Mouse (Mus musculus) limb, embryonic 12.5 days (tissue): ENCODE results near the gene Rreb1. TPM values are rescaled to one million over a fixed set of nuclear protein-coding genes. Genes with fewer than 3 reads are reported as not detected.

ENCODE experiments used
- ATAC-seq: fragments of 200-750 bp; cut with Nextera tagmentation; 2 replicates; pipeline ENCODE4 v1.8.0; 2017; ENCODE audit warnings: low read depth, moderate TSS enrichment; ENCODE audit not compliant: insufficient number of reproducible peaks, insufficient read depth, low FRiP score, low TSS enrichment
- H3K27ac ChIP-seq: fragments of 300-500 bp; sonication (generic); 2 replicates; pipeline ENCODE4 v1.5.1; 2016; ENCODE audit warnings: mild to moderate bottlenecking, moderate library complexity
- H3K27me3 ChIP-seq: fragments of 300-500 bp; sonication (generic); 2 replicates; pipeline ENCODE4 v1.6.1; 2016; ENCODE audit warnings: mild to moderate bottlenecking, moderate library complexity
- H3K36me3 ChIP-seq: fragments of 300-500 bp; sonication (generic); 2 replicates; pipeline ENCODE4 v1.6.1; 2016; ENCODE audit warnings: mild to moderate bottlenecking, moderate library complexity
- H3K4me1 ChIP-seq: fragments of 300-500 bp; sonication (generic); replicated peaks from 2 replicates; pipeline ENCODE4 v1.6.1; 2016
- H3K4me2 ChIP-seq: fragments of 300-500 bp; sonication (generic); 2 replicates; pipeline ENCODE4 v1.6.1; 2016; ENCODE audit warnings: mild to moderate bottlenecking, moderate library complexity
- H3K4me3 ChIP-seq: fragments of 300-500 bp; sonication (generic); replicated peaks from 2 replicates; pipeline ENCODE4 v1.5.1; 2016; ENCODE audit warnings: mild to moderate bottlenecking
- H3K9ac ChIP-seq: fragments of 300-500 bp; sonication (generic); replicated peaks from 2 replicates; pipeline ENCODE4 v1.6.1; 2016; ENCODE audit warnings: mild to moderate bottlenecking, moderate library complexity
- H3K9me3 ChIP-seq: fragments of 300-500 bp; sonication (generic); 2 replicates; pipeline ENCODE4 v1.6.1; 2016; ENCODE audit warnings: mild to moderate bottlenecking, moderate library complexity
- WGBS: fragments of 180-500 bp; shearing (Covaris S2); methylation state at CpG from one replicate; pipeline ENCODE4 v1.1.7; 2016; 5-methylcytosine and 5-hydroxymethylcytosine counted together
- polyA plus RNA-seq: library from polyadenylated mRNA; unstranded; fragments of >200 nt; fragmentation: Nextera tagmentation; extraction: Ambion mirVana; gene quantifications from 2 replicates; pipeline ENCODE4 v1.2.1, GENCODE M21; 2016

The Rreb1 gene
- polyA plus RNA-seq, 1 experiment from 2014 or later: 7.7 TPM

GRCm38 (mm10) chr13:37959239-37959907, 181.2 kb downstream of the Rreb1 start:
- H3K4me3 ChIP-seq: no peak overlapping the region
- H3K27me3 ChIP-seq: no peaks in the 10 kb centered on the region
- no peak for ATAC-seq
- no peak overlapping the region for H3K9ac ChIP-seq
- peaks cover 6% of the 10 kb centered on the region; the same call in 1 of the 2 replicates for H3K9me3 ChIP-seq
- peaks cover 8% of the 10 kb centered on the region for H3K4me1 ChIP-seq
- WGBS: 80% methylated on average over 15 of the region's 15 CpGs
- H3K36me3 ChIP-seq: no peaks in the 10 kb centered on the region
- no peak overlapping the region for H3K4me2 ChIP-seq
- no peak overlapping the region for H3K27ac ChIP-seq

DNA sequence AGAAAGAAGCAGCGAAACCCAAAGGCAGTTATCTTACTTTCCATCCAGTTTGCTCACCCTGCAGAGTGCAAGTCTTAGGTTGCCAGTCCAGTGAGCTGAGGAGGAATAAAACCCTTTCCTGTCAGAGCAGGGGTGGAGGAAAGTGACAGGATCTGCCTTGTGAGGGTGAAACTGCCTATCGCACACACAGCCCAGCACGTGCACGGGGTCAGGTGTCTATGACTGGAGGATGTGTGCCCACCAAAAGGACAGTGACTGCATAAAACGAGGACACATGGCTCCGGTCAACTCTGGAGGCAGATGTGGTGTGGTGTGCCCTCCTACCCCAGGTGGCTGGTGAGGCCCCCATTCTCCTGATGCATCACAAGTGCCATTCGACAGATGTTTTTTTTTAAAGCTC, 181.7 kb downstream of the Rreb1 start:
- ATAC-seq: no peak
- Histone ChIP-seq H3K27ac (no peak overlapping the region), H3K4me1 (peaks cover 12% of the 10 kb centered on the region), H3K36me3 (no peaks in the 10 kb centered on the region), H3K9ac (no peak overlapping the region), H3K9me3 (peaks cover 6% of the 10 kb centered on the region; the same call in 1 of the 2 replicates), H3K4me3 (no peak overlapping the region), H3K27me3 (0 out of 2 replicates have a peak, but pooled peaks cover 4% of the 10 kb centered on the region), H3K4me2 (no peak overlapping the region)
- 83% methylated on average over 7 of the region's 7 CpGs for WGBS

- H3K9ac ChIP-seq: no peak overlapping the region
- peaks cover 28% of the 10 kb centered on the region for H3K4me1 ChIP-seq
- H3K9me3 ChIP-seq: peaks cover 6% of the 10 kb centered on the region; the same call in 1 of the 2 replicates
- 76% methylated on average over 9 of the region's 9 CpGs for WGBS
- no peak for ATAC-seq
- H3K4me3 ChIP-seq: no peak overlapping the region
- no peaks in the 10 kb centered on the region for H3K36me3 ChIP-seq
- H3K4me2 ChIP-seq: no peak overlapping the region
- H3K27me3 ChIP-seq: 0 out of 2 replicates have a peak, but pooled peaks cover 7% of the 10 kb centered on the region
- H3K27ac ChIP-seq: no peak overlapping the region
These were observed 184.3 kb downstream of the Rreb1 start for GRCm38 (mm10) chr13:37962541-37962940.

DNA sequence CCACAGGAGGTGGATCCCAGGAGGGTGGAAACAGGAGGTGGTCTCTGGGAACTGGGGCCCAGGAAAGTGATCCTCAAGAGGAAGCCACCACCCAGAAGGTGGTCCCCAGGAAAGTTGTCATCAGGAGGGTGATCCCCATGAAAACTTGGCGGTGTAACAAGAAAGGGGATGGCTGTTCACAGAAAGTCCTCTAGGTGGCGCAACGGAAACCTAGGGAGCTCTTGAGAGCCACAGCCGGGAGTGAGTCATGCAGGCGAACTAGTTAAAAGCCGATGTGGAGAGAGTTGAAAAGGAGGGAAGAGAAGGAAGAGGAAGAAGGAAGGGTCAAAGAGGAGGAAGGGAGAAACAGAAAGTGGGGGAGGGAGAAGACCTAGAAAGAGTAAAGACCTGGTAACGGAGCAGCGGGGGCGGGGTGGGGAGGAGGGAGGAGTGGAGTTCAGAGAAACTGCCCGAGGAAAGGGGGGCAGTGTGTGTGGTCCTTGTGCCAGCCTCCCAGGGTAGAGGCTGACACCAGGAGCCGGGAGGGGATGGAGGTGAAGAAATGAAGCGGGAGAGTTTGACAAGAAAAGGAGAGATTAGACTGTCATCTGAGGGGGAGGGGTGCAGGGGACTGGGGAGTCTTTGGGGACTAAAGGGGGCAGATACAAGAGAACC, 185.3 kb downstream of the Rreb1 start:
- H3K36me3 ChIP-seq: no peaks in the 10 kb centered on the region
- H3K9me3 ChIP-seq: peaks cover 6% of the 10 kb centered on the region; the same call in 1 of the 2 replicates
- peaks cover 29% of the 10 kb centered on the region for H3K4me1 ChIP-seq
- no peak overlapping the region for H3K27ac ChIP-seq
- H3K27me3 ChIP-seq: 0 out of 2 replicates have a peak, but pooled peaks cover 7% of the 10 kb centered on the region
- ATAC-seq: no peak
- whole genome bisulfite sequencing: 1% methylated on average over 12 of the region's 12 CpGs
- H3K9ac ChIP-seq: peak overlapping the region; percentile 60
- peak overlapping the region; percentile 63 for H3K4me2 ChIP-seq
- H3K4me3 ChIP-seq: peak overlapping the region; percentile 41

DNA sequence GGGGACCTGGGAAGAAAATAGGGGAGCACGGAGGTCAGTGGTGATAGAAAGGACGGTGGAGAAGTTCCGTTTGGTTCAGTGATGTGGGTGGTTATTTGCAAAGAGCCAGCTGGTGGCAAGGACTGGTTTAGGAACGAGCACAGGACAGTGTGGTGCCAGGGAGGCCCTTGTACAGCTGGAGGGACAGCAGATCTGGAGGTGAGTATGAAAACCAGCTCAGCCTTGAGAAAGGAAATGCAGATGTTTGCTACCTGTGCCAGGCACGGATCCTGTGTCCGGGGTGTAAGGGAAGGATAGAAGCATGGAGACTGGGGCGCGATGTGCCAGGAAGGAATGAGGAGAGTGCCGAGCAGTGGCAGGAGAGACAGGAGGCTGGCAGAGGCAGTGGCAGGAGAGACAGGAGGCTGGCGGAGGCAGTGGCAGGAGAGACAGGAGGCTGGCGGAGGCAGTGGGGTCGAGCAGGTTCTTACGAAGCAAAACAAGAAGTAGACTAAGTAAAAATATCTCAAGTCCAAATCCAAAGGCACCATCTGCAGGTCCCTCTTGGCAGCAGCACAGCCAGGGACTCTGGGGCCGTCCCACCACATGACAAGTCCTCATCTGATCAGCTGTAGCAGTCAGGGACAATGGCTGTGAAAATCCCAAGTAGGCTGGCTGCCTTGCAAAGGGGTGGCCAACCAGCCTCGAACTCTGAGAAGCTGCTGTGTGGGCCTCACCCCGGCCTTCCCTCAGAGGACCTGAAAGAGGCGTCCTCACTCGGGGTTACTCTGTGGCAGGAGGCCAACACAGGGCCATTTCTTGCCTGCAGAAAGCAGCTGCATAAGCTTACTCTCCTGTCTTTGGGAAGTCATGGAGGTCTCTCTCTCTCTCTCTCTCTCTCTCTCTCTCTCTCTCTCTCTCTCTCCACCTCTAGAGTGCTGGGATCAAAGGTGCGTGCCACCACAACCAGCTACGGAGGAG, 186.2 kb downstream of the Rreb1 start:
- Histone ChIP-seq H3K27me3 (0 out of 2 replicates have a peak, but pooled peaks cover 7% of the 10 kb centered on the region), H3K27ac (no peak overlapping the region), H3K4me3 (peak overlapping the region; percentile 41), H3K4me2 (peak overlapping the region; percentile 63), H3K9ac (no peak overlapping the region), H3K4me1 (peaks cover 29% of the 10 kb centered on the region), H3K9me3 (no peaks in the 10 kb centered on the region), H3K36me3 (no peaks in the 10 kb centered on the region)
- WGBS: 49% methylated on average over 20 of the region's 20 CpGs
- ATAC-seq: no peak

GRCm38 (mm10) chr13:37965126-37965914, 187.1 kb downstream of the Rreb1 start:
- no peak for ATAC-seq
- Histone ChIP-seq H3K36me3 (no peaks in the 10 kb centered on the region), H3K4me2 (no peak overlapping the region), H3K4me1 (peaks cover 29% of the 10 kb centered on the region), H3K27ac (no peak overlapping the region), H3K9me3 (no peaks in the 10 kb centered on the region), H3K4me3 (no peak overlapping the region), H3K9ac (no peak overlapping the region), H3K27me3 (0 out of 2 replicates have a peak, but pooled peaks cover 7% of the 10 kb centered on the region)
- WGBS: 44% methylated on average over 17 of the region's 17 CpGs

GRCm38 (mm10) chr13:37966256-37967051, 188.3 kb downstream of the Rreb1 start:
- H3K9ac ChIP-seq: no peak overlapping the region
- H3K4me2 ChIP-seq: peak overlapping the region; percentile 22; the same call in 1 of the 2 replicates
- no peak overlapping the region for H3K4me3 ChIP-seq
- H3K9me3 ChIP-seq: no peaks in the 10 kb centered on the region
- no peak for ATAC-seq
- peaks cover 29% of the 10 kb centered on the region for H3K4me1 ChIP-seq
- 0 out of 2 replicates have a peak, but pooled peaks cover 7% of the 10 kb centered on the region for H3K27me3 ChIP-seq
- 76% methylated on average over 15 of the region's 15 CpGs for WGBS
- H3K27ac ChIP-seq: peak overlapping the region; percentile 75
- no peaks in the 10 kb centered on the region for H3K36me3 ChIP-seq

DNA sequence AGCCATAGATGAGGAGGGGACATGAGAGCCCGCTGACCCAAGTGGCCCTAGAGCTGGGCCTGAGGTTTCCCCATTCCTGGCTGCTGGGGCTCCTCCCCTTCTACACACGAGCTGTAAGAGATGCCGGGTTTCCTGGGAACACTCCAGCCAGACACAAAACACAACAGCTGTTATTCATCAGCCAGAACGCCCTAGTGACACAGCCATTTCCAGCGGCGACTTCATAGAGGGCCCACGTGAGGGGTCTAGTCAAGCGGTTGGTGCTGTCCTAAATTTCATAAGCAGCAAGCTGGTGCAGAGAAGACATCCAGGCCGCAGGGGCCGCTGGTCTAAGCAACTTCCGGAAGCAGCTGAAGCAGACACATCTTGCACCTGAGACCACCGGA, 188.8 kb downstream of the Rreb1 start:
- WGBS: 17% methylated on average over 12 of the region's 12 CpGs
- H3K4me1 ChIP-seq: peaks cover 29% of the 10 kb centered on the region
- H3K4me2 ChIP-seq: peak overlapping the region; percentile 22
- H3K36me3 ChIP-seq: no peaks in the 10 kb centered on the region
- no peak overlapping the region for H3K4me3 ChIP-seq
- H3K27ac ChIP-seq: peak overlapping the region; percentile 75
- H3K9me3 ChIP-seq: no peaks in the 10 kb centered on the region
- 0 out of 2 replicates have a peak, but pooled peaks cover 7% of the 10 kb centered on the region for H3K27me3 ChIP-seq
- H3K9ac ChIP-seq: 0 out of 2 replicates have a peak overlapping the region, but pooled peaks have one; percentile 28
- ATAC-seq: 0 out of 2 replicates have a peak, but pooled peaks have one; percentile 13

GRCm38 (mm10) chr13:37967565-37967964, 189.4 kb downstream of the Rreb1 start:
- peak overlapping the region; percentile 22 for H3K4me2 ChIP-seq
- peaks cover 29% of the 10 kb centered on the region for H3K4me1 ChIP-seq
- H3K4me3 ChIP-seq: no peak overlapping the region
- H3K27ac ChIP-seq: peak overlapping the region; percentile 75
- 0 out of 2 replicates have a peak overlapping the region, but pooled peaks have one; percentile 28 for H3K9ac ChIP-seq
- WGBS: 56% methylated on average over 10 of the region's 10 CpGs
- no peaks in the 10 kb centered on the region for H3K9me3 ChIP-seq
- H3K36me3 ChIP-seq: no peaks in the 10 kb centered on the region
- ATAC-seq: no peak
- H3K27me3 ChIP-seq: 0 out of 2 replicates have a peak, but pooled peaks cover 7% of the 10 kb centered on the region
